Mouse (Mus musculus): ENCODE measurements around the gene Card11.
A peak's percentile ranks its signal among the peaks of the same experiment; 100 is the strongest.

Card11 gene

DNA sequence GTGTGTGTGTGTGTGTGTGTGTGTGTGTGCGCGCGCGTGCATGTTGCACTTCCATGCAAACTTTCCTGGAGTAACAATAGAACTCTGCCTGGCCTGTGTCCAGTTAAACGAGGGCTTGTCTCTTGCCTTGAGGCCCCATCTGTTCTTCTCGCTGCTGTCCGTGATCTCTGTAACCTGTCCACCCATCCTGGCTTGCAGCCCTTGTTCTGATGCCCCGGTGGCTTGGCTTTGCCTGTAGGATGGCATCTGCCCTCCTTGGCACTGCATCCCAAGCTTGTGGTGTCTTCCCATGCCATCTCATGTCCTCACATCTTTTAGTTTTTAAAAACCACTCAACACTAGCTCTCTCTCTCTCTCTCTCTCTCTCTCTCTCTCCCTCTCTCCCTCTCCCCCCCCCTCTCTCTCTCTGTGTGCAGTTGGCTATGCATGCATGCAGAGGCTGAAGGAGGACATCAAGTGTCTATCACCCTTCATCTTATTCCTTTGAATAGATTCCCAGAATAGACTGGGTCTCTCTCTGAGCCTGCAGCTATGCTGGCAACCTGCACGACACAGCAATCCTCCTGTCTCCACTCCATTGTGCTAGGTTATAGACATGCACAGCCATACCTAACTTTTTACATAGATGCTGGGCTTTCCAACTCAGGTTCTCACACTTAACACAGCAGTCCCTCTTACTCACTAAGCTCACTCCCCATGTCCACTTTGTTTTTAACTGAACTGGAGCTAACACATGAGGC lies 14.9 kb downstream of the Card11 start:
- no peak for DNase-seq

DNA sequence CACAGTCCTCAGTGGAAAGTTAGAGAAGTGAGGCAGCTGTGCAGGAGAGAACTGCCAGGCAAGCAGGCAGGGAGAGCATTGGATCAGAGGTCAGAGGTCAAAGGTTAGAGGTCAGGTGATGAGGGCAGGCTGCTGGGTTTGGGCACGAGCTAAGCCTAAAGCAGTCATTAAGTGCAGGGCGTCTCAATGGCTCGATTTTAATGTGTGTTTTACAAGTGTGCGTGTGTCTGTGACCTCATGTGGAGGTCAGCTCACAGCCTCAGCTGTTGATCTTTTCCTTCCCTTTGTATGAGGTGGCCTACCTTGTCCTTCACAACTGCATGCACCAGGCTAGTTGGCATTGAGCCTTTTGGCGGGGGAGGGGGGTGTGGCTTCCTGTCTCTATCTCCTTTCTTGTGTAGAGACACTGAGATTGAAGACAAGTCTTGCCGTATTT lies 19.0 kb downstream of the Card11 start:
- no peak for DNase-seq

DNA sequence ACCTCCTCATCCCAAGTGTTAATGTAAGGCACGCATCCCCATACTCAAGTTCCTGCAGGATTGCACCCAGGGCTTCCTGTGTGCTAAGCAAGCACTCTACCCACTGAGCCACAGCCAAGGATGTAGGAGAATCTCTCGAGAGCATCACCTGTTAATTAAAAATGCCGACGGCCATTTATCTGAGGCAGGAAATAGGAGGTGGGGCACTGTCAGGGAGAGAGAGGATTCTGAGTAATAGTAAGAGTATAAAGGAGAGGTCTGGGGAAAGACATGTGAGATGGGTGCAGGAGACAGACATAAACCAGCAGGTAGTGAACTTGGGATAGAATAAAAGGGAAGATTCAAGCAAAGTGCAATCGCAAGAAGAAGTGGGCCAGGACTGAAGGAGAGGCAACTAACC lies 19.6 kb downstream of the Card11 start:
- DNase-seq, result no peak

DNA sequence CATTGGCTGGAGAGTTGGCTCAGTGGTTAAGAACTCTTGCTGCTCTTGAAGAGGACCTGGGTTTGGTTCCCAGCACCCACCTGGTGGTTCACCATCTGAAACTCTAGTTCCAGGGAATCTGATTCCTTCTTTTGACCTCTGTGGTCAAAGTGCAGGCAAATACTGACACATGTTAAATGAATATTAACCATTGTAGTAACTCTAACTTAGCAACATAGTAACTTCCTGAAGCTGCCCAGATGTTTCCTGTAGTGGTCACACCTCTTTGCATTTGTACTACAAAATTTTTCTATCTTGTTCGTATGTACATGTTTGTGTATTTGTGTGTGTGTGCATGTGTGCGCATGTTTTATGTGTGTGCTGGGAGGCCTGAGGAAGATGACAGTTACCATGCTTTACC lies 20.3 kb downstream of the Card11 start:
- no peak for DNase-seq

DNA sequence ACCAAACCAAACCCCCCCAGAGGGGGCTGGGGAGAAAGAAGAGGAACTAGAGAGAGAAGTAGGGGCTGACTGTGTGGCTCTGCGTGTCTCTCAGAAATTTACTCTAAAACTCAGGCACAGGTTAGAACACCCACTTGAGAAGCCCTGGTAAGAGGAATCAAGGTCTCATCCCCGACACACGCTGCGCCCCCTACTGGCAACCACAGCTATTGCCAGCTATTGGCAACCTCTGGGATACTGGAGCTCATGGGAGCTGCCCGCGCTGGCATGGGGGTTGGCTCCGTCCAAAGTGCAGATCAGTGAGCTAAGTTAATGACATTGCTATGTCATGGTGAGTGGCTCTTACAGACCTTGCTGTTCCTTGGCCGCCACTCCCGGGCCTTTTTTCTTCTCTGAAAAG lies 37.4 kb downstream of the Card11 start:
- no peak for DNase-seq

DNA sequence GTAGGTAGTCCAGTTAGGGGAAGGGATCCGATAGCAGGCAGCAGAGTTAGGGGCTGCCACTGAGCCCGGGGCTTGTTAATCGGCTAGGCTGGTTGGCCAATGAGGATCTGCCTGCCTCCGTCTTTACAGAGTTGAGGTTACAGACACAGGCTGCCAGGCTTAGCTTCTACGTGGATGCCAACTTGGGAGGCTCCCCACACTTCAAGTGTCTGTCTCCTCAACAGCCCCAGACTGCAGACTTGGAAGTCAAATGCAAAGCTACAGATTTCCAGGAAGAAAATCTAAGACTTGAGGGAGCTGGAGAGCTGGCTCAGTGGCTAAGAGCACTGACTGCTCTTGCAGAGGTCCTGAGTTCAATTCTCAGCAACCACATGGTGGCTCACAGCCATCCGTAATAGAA lies 39.6 kb downstream of the Card11 start:
- no peak for DNase-seq

DNA sequence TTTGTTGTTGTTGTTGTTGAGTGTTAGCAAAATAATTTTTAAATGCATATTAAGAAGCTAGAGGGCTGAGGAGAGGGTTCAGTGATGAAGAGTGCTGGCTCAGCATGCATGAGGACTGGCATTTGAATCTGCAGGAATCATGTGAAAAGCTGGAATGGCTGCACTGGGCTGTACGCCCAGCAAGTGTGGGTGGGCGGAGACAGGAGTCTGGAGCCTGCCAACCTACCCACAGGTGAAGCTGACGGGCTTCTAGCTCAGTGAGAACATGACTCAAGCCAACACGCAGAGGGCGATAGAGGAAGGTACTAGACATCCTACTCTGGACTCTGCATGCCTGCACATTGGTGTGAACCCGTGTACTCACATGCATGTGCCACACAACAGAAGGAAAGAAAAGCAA lies 41.2 kb downstream of the Card11 start:
- no peak for DNase-seq

DNA sequence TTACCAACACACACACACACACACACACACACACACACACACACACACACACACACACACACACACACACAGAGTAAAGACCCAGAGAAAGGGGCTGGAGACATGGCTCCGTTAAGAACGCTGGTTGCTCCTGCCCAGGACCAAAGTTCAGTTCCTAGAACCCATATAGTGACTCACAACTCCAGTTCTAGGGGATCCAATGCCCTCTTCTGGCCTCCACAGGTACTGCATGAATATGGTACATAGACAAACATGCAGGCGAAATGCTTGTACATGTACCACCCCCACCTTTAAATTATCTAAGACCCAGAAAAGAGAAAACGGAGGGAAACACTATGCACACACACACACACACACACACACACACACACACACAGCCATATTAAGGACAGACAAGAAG lies 43.3 kb downstream of the Card11 start:
- no peak for DNase-seq

DNA sequence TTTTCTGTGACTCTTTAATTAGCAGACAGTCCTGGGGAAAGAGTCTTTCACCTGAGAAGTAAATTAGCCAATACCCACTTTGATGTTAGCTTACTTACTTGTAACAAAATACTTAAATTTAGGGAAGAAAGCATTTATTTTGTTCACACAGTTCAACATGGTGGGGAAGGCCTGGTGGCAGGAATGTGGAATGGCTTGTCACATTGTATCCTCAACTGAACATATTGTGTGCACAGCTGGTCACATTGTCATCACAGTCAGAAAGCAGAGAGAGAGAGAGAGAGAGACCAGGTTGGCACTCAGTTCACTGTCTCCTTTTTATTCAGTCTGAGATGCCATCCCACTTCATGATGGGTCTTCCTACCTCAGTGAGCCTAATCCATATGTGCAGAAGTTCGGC lies 44.7 kb downstream of the Card11 start:
- DNase-seq, result no peak

DNA sequence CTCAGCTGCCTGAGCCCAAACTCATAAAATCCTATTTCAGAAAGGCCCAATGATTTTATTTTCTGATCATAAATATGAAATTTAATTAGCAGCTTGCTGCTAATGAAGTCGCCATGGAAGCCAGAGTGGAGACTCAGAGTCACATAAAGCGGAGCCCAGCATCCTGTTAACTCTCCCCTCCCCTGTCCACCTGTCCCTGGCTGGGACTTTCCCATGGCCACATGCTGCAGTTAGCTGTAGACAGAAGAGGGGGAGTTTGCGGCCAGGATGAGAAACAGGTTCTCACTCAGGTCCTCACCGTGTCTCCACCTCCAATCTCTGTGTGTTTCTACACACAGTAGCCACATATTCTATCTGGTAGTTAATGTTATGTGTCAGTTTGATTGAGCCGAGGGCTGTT lies 48.6 kb downstream of the Card11 start:
- DNase-seq, result no peak

DNA sequence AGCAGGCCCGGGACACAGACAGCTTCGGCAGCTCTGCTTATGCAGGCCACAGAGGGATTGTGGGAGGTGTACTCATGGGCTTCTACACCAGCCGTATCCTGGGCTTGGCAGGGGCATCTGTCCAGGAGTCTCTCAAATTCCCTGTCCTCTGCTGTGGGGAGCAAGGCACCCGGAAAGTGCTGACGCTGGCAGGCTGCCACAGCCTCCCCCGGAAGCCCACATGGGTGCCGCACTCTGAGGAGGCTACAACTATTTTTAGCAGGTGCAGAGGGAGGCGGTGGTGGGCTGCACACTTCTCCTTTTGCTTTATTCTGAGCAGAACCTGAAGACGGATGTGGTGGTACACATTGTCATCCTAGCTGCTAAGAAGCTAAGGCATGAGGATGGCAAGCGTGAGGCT lies 52.4 kb downstream of the Card11 start:
- peak; percentile 93 for DNase-seq

DNA sequence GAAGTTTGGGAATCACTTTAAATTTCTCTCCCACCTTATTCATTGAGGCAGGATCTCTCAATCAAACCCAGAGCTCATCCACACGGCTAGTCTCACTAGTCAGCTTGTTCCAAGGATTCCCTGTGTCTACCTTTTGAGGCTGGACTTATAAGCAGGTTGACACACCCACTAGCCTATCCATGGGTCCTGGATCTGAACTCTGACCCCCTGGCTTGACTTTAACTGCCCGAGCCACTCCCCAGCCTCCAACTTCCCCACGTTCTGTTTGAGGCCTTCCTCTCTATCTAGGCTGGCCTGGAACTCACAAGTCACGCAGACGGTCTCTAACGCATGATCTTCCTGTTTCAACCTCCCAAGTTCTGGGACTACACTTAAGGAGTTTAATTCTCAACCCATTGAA lies 54.3 kb downstream of the Card11 start:
- DNase-seq, result no peak

DNA sequence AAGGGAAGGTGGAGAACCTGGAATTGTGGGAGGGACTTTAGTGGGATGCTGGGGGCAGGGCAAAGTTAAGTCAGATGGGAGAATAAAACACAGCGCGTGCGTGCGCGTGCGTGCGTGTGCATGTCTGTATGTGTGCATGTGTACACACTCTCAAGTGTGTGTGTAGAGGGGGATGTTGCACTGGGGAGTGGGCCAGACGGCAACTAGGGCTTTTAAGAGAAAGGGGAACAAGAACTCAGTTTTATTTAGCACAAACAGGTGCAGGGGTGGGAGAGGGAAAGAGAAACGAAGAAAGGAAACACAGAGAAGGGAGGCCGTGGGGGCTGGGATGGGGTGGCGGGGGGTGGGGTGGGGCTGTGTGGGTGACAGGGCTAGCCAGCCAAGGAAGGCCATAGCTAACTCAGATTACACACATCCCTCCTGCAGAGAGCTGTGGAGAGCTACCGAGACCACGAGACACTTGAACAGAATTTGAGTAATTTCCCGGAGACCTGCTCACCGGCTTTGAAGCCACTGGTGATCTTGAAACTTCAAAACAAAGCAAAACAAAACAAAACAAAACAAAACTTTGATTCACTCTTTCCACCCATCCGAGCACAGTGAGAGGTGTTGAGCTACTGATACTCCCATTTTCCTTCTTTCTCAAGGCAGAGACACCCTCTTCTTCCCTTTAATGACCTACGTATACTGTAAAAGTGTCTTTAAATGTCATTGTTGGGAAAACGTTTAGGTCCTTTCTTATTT lies 55.8 kb downstream of the Card11 start:
- no peak for DNase-seq

DNA sequence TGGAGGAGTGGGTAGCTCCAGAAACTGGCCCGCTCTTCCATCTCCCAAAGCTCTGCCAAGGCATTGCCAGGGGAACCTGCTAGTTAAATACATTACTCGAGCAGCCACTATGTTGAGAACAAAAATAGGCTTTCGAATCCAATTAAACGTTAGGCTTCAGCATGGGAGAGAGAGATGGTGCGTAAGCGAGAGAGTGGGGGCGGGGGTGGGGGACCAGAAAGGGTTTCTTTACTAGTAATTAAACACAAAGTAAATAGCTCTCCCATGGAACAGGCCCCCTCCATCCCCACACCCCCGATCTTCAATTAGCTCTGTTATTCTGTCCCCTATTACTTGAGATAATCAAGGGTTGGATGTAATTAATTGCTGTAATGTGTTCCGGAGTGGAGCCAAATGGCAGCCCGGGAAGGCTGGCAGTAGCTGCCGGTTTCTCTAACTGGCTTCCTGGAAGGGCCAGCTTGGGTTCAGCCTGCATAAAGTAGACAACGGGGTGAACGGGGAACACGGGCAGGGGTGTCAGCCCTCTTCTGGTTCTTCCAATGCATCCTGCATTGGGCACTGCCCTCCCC lies 59.4 kb downstream of the Card11 start:
- no peak for DNase-seq

DNA sequence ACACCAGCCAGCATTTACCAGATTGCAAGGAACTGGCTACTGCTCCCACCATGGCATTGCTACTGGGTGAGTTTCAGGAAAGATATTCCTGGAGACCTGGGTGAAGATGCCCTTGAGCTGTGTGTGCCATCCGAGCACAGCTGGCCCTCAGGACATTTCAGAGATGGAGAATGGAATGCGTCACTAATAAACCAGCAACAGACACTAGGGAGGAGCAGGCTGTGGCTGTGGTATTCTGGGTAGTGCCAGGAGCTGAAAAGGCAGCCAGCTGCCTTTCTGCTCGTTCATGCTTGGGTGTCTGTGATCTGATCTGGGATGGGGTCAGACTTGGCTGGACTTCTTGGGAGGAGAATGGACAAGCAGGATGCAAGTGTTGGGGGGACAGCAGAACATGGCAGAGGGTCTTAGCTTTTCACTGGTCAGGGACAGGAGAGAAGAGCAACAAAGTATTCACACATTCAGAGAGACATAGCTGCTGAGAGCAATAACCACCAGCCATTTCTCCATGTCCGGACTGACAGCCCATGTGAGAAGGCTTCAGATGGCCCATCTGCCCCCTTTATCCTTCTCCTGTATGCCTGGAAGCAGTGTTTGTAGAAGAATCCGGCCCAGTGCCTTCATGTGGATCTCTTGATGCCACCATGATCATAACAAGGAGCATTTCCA lies 60.0 kb downstream of the Card11 start:
- no peak for DNase-seq

DNA sequence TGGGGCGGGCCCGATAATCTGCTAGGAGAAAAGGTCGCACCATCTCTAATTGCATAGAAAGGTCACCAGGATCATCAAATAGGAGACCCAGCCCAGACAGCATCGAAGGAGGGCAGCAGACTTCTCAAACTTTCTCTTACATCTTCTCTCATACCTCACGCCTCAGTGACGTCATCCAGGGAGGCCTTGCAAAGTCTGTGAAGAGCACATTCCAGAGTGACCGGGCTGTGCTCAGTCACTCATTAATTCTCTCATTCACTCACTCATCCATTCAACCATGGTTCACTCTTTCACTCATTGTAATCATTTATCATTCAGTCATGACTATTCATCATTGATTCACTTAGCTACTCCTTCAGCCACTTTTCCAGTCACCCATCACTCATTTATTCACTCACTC lies 63.6 kb downstream of the Card11 start:
- DNase-seq, result no peak

DNA sequence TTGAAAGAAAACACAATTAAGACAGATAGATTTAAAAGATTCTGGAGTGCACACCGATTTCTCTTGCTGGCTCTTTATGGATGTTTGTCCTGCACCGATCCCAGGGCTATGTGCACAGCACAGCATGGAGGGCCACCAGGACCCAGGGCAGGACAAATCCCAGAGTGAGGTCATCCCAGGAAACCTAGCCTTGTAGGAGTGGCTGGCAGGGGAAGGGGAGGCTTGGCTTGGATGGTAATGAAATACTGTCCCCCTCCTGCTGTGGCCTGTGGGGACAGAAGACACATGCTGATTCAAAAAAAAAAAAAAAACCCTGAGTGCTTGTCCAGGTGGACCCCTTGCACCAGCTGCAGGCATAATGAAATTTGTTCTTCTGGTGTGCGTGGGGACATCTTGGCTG lies 64.5 kb downstream of the Card11 start:
- DNase-seq, result no peak

DNA sequence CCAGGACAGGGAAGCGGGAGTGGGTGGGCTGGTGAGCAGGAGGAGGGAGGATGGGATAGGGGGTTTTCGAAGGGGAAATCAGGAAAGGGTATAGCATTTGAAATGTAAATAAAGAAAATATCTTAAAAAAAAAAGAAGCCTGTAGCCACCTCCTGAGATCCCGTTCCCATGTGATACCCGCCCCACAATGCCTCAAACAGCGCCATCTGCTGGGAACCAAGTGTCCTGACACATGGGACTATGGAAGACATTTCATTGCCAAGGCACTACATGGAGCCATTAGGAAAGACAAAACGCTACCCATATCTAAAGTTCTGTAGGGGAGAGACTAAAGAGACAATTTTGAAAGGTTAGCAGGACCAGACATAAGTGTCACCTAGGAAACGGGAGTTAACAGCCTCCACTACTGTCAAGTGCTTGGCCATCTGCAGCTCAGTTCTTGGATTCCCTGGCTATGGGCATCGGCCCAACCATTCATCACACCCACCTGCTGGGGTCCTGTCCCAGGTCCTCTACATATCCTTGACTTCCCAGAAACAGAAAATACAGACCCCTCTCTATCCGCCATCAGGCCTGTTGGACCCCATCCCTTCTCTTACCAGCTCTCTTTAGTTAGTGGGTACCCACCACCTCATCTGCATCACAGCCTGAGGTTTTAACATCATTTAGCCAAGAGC lies 65.6 kb downstream of the Card11 start:
- no peak for DNase-seq

DNA sequence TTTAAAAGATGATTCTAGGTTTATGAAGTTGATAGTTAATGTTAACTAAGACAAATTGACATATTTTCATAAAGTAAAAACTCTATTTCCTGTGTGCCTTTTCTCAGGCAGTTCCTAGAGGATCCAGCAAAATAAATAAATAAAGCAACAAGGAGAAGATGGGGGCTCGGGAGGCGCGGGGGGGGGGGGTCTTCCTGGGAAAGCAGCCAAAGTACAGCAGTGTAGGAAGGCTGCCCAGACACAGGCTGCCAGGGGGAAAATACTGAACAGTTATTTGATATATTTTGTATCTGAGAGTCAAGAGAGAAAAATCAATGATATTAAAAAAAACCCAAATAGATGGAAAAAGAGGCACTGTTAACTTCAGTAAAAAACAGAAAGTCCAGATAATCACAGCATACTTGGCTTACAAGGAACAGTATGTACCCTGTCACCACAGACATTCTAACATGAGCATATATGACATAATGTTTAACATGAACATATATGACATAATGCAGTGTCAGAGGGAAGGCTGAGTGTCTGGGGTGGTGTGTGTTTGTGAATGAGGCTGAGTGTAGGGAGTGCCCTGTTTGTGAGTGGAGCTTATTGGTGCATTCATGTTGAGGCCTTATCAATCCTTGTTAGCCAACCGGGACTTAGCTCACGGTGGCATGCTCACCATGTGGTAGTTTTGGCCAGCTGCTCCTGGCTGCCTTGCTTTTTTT lies 68.7 kb downstream of the Card11 start:
- DNase-seq, result no peak

DNA sequence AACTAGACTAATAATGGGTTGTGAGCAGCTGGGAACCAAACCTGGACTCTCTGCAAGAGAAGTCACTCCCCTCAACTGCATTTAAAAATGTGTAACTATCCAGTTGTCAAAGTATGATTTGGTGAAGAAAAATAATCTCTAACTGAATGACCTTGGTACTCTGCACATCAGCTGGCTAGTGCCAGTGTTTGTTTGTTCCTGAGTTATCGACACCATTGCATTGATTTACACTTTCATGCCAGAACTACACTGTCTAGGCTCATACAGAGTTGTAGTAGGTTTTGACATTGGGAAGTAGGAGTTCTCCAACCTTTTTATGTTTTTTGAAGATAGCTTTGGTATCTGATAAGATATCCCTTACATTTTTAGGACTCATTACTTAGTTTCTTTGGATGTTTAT lies 81.9 kb downstream of the Card11 start:
- no peak for DNase-seq

DNA sequence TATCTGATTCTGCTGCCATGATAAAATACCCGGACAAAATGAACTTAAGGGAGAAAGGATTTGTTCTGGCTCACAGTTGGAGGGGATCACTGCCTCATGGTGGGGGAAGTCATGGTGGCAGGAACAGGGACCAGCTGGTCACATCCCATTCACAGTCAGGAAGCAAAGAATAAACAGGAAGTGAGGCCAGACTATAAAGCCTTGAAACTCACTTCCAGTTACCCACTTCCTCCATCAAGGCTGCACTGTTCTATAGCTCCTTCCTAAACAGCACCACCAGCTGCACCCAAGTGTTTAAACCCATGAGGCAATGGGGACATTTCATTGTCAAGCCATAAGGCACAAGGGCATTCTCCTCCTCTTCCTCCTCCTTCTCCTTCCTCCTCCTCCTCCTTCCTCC lies 82.6 kb downstream of the Card11 start:
- DNase-seq, result no peak

DNA sequence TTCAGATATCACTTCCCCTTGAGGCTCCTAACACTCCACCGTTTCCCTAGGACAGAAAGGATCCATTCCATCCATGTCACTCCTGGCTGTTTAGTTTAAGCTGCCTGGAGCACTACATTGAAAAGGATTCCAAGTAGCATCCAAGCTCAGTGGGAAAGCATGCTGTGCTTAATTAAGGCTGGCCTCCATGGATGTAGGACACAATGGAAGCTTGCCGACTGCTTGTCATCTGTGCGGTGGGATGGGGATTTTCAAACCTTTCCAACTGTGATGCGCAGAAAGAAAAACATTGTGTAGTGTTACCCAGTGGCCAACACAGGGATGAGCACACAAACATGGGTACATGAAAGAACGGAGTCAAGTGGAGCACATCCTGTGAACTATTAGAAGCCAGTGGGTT lies 89.5 kb downstream of the Card11 start:
- DNase-seq, result no peak

DNA sequence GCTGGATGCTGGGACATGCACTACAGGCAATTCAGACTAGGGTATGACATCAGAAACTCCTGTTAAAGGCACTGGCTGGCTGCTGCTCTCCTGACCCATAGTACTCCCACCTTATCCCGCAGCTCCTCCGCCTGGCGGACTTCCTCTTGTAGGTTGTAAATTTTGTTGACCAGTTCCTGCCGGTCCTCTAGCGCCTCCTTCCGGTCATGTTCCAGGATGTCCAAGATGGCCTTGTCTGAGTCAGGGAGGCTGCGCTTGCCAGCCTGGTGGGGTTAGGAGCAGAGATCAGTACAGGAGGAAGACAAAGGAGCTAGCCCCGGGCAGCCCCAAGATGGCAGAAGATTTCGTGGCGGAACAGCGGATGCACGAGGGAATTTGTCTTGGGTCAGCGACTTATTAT lies 99.5 kb downstream of the Card11 start:
- no peak for DNase-seq

Measured in heart, adult 11 months (tissue).